Mouse (Mus musculus): ENCODE data around the gene Rufy1. TPM values are rescaled to one million over a fixed set of nuclear protein-coding genes. Genes with fewer than 3 reads are reported as not detected.

Rufy1 gene
- polyA plus RNA-seq, 1 experiment from 2014 or later, result 30.6 TPM

GRCm38 (mm10) chr11:50389616-50390015 is 41.3 kb downstream of the Rufy1 start:
- H3K27ac ChIP-seq (ENCODE audit: low read length), result no peak overlapping the region
- H3K4me1 ChIP-seq (ENCODE audit: control insufficient read depth, insufficient read depth, low read length), result no peaks in the 10 kb centered on the region
- H3K4me2 ChIP-seq (ENCODE audit: low read length), result no peak overlapping the region
- H3K9me3 ChIP-seq (replicated peaks; ENCODE audit: control insufficient read depth, low read length, poor library complexity, severe bottlenecking), result no peaks in the 10 kb centered on the region
- ATAC-seq, result no peak
- peaks cover 51% of the 10 kb centered on the region for H3K36me3 ChIP-seq (ENCODE audit: control insufficient read depth, insufficient read depth, low read length)
- WGBS, result 72% methylated on average over 5 of the region's 5 CpGs
- H3K4me3 ChIP-seq (ENCODE audit: low read depth, low read length), result no peak overlapping the region
- no peak overlapping the region for H3K9ac ChIP-seq (ENCODE audit: low read depth, low read length)
- H3K27me3 ChIP-seq (ENCODE audit: control insufficient read depth, insufficient read depth, low read depth, low read length), result no peaks in the 10 kb centered on the region

- no peak for ATAC-seq
- Histone ChIP-seq H3K9me3 (replicated peaks; ENCODE audit: control insufficient read depth, low read length, poor library complexity, severe bottlenecking) (no peaks in the 10 kb centered on the region), H3K4me1 (ENCODE audit: control insufficient read depth, insufficient read depth, low read length) (no peaks in the 10 kb centered on the region), H3K27ac (ENCODE audit: low read length) (no peak overlapping the region), H3K4me3 (ENCODE audit: low read depth, low read length) (no peak overlapping the region), H3K4me2 (ENCODE audit: low read length) (no peak overlapping the region), H3K27me3 (ENCODE audit: control insufficient read depth, insufficient read depth, low read depth, low read length) (no peaks in the 10 kb centered on the region), H3K36me3 (ENCODE audit: control insufficient read depth, insufficient read depth, low read length) (peaks cover 48% of the 10 kb centered on the region), H3K9ac (ENCODE audit: low read depth, low read length) (no peak overlapping the region)
- 78% methylated on average over 3 of the region's 3 CpGs for WGBS
Observed at GRCm38 (mm10) chr11:50389011-50389410, 41.9 kb downstream of the Rufy1 start.

- Histone ChIP-seq H3K9me3 (replicated peaks; ENCODE audit: control insufficient read depth, low read length, poor library complexity, severe bottlenecking) (no peaks in the 10 kb centered on the region), H3K36me3 (ENCODE audit: control insufficient read depth, insufficient read depth, low read length) (peaks cover 44% of the 10 kb centered on the region), H3K27ac (ENCODE audit: low read length) (no peak overlapping the region), H3K27me3 (ENCODE audit: control insufficient read depth, insufficient read depth, low read depth, low read length) (no peaks in the 10 kb centered on the region), H3K9ac (ENCODE audit: low read depth, low read length) (no peak overlapping the region), H3K4me2 (ENCODE audit: low read length) (no peak overlapping the region), H3K4me1 (ENCODE audit: control insufficient read depth, insufficient read depth, low read length) (no peaks in the 10 kb centered on the region), H3K4me3 (ENCODE audit: low read depth, low read length) (no peak overlapping the region)
- no peak for ATAC-seq
- WGBS, result 96% methylated on average over 3 of the region's 3 CpGs
Observed at GRCm38 (mm10) chr11:50388217-50388929, 42.6 kb downstream of the Rufy1 start.

- no peak overlapping the region for H3K27ac ChIP-seq (ENCODE audit: low read length)
- H3K9ac ChIP-seq (ENCODE audit: low read depth, low read length), result no peak overlapping the region
- no peaks in the 10 kb centered on the region for H3K27me3 ChIP-seq (ENCODE audit: control insufficient read depth, insufficient read depth, low read depth, low read length)
- no peak overlapping the region for H3K4me2 ChIP-seq (ENCODE audit: low read length)
- 89% methylated on average over 4 of the region's 4 CpGs for WGBS
- no peak overlapping the region for H3K4me3 ChIP-seq (ENCODE audit: low read depth, low read length)
- H3K36me3 ChIP-seq (ENCODE audit: control insufficient read depth, insufficient read depth, low read length), result peaks cover 38% of the 10 kb centered on the region
- no peaks in the 10 kb centered on the region for H3K4me1 ChIP-seq (ENCODE audit: control insufficient read depth, insufficient read depth, low read length)
- ATAC-seq, result no peak
- H3K9me3 ChIP-seq (replicated peaks; ENCODE audit: control insufficient read depth, low read length, poor library complexity, severe bottlenecking), result no peaks in the 10 kb centered on the region
Observed at GRCm38 (mm10) chr11:50387697-50388096, 43.2 kb downstream of the Rufy1 start.

GRCm38 (mm10) chr11:50387167-50387679 is 43.7 kb downstream of the Rufy1 start:
- Histone ChIP-seq H3K27me3 (ENCODE audit: control insufficient read depth, insufficient read depth, low read depth, low read length) (no peaks in the 10 kb centered on the region), H3K9ac (ENCODE audit: low read depth, low read length) (no peak overlapping the region), H3K4me1 (ENCODE audit: control insufficient read depth, insufficient read depth, low read length) (no peaks in the 10 kb centered on the region), H3K4me2 (ENCODE audit: low read length) (no peak overlapping the region), H3K4me3 (ENCODE audit: low read depth, low read length) (no peak overlapping the region), H3K36me3 (ENCODE audit: control insufficient read depth, insufficient read depth, low read length) (peaks cover 35% of the 10 kb centered on the region), H3K27ac (ENCODE audit: low read length) (no peak overlapping the region), H3K9me3 (replicated peaks; ENCODE audit: control insufficient read depth, low read length, poor library complexity, severe bottlenecking) (no peaks in the 10 kb centered on the region)
- no peak for ATAC-seq
- 71% methylated on average over 3 of the region's 3 CpGs for WGBS

GRCm38 (mm10) chr11:50381311-50381710 is 49.6 kb downstream of the Rufy1 start:
- H3K36me3 ChIP-seq (ENCODE audit: control insufficient read depth, insufficient read depth, low read length), result peaks cover 20% of the 10 kb centered on the region
- peak overlapping the region; percentile 31 for H3K4me3 ChIP-seq (ENCODE audit: low read depth, low read length)
- WGBS, result 19% methylated on average over 4 of the region's 4 CpGs
- ATAC-seq, result no peak
- no peaks in the 10 kb centered on the region for H3K9me3 ChIP-seq (replicated peaks; ENCODE audit: control insufficient read depth, low read length, poor library complexity, severe bottlenecking)
- H3K9ac ChIP-seq (ENCODE audit: low read depth, low read length), result no peak overlapping the region
- H3K27me3 ChIP-seq (ENCODE audit: control insufficient read depth, insufficient read depth, low read depth, low read length), result no peaks in the 10 kb centered on the region
- peak overlapping the region; percentile 59 for H3K4me2 ChIP-seq (ENCODE audit: low read length)
- H3K4me1 ChIP-seq (ENCODE audit: control insufficient read depth, insufficient read depth, low read length), result peaks cover 19% of the 10 kb centered on the region
- H3K27ac ChIP-seq (ENCODE audit: low read length), result no peak overlapping the region

- H3K4me2 ChIP-seq (ENCODE audit: low read length), result peak overlapping the region; percentile 91
- no peaks in the 10 kb centered on the region for H3K9me3 ChIP-seq (replicated peaks; ENCODE audit: control insufficient read depth, low read length, poor library complexity, severe bottlenecking)
- peaks cover 22% of the 10 kb centered on the region for H3K4me1 ChIP-seq (ENCODE audit: control insufficient read depth, insufficient read depth, low read length)
- H3K36me3 ChIP-seq (ENCODE audit: control insufficient read depth, insufficient read depth, low read length), result peaks cover 10% of the 10 kb centered on the region; the same call in 1 of the 2 replicates
- WGBS, result 69% methylated on average over 12 of the region's 12 CpGs
- no peak overlapping the region for H3K27ac ChIP-seq (ENCODE audit: low read length)
- ATAC-seq, result no peak
- H3K27me3 ChIP-seq (ENCODE audit: control insufficient read depth, insufficient read depth, low read depth, low read length), result no peaks in the 10 kb centered on the region
- peak overlapping the region; percentile 99; the same call in 1 of the 2 replicates for H3K9ac ChIP-seq (ENCODE audit: low read depth, low read length)
- H3K4me3 ChIP-seq (ENCODE audit: low read depth, low read length), result peak overlapping the region; percentile 95
Observed at GRCm38 (mm10) chr11:50379023-50379752, 51.7 kb downstream of the Rufy1 start.

GRCm38 (mm10) chr11:50377892-50378684 is 52.8 kb downstream of the Rufy1 start:
- peak overlapping the region; percentile 95 for H3K4me3 ChIP-seq (ENCODE audit: low read depth, low read length)
- peak overlapping the region; percentile 99 for H3K27ac ChIP-seq (ENCODE audit: low read length)
- peaks cover 7% of the 10 kb centered on the region; the same call in 1 of the 2 replicates for H3K36me3 ChIP-seq (ENCODE audit: control insufficient read depth, insufficient read depth, low read length)
- peak; percentile 82 for ATAC-seq
- no peaks in the 10 kb centered on the region for H3K9me3 ChIP-seq (replicated peaks; ENCODE audit: control insufficient read depth, low read length, poor library complexity, severe bottlenecking)
- peak overlapping the region; percentile 91 for H3K4me2 ChIP-seq (ENCODE audit: low read length)
- peak overlapping the region; percentile 99 for H3K9ac ChIP-seq (ENCODE audit: low read depth, low read length)
- no peaks in the 10 kb centered on the region for H3K27me3 ChIP-seq (ENCODE audit: control insufficient read depth, insufficient read depth, low read depth, low read length)
- H3K4me1 ChIP-seq (ENCODE audit: control insufficient read depth, insufficient read depth, low read length), result peaks cover 22% of the 10 kb centered on the region
- WGBS, result under 1% methylated on average over 64 of the region's 71 CpGs
